Mouse (Mus musculus) erythroblast, embryonic 14.5 days (primary cell): ENCODE results near the gene Senp2. TPM values are rescaled to one million over a fixed set of nuclear protein-coding genes. Genes with fewer than 3 reads are reported as not detected.

ENCODE experiments used
- H3K27me3 ChIP-seq: 2 replicates; pipeline ENCODE4 v1.6.1; 2012; ENCODE audit warnings: inconsistent platforms; ENCODE audit not compliant: control insufficient read depth
- H3K36me3 ChIP-seq: 2 replicates; pipeline ENCODE4 v1.6.1; 2012; ENCODE audit warnings: mild to moderate bottlenecking, inconsistent platforms; ENCODE audit not compliant: control insufficient read depth
- H3K4me1 ChIP-seq: 2 replicates; pipeline ENCODE4 v1.6.1; 2012; ENCODE audit warnings: inconsistent platforms; ENCODE audit not compliant: control insufficient read depth
- H3K4me3 ChIP-seq: replicated peaks from 2 replicates; pipeline ENCODE3; 2012; ENCODE audit warnings: moderate library complexity, mild to moderate bottlenecking, inconsistent platforms
- H3K9me3 ChIP-seq: 2 replicates; pipeline ENCODE4 v1.6.1; 2012; ENCODE audit warnings: low read length, inconsistent platforms, mixed read lengths; ENCODE audit not compliant: control insufficient read depth
- GATA1 ChIP-seq: IDR thresholded peaks from 2 replicates; pipeline ENCODE4 v1.6.1; 2012; ENCODE audit warnings: low read length, inconsistent platforms, mixed read lengths
- TAL1 ChIP-seq: IDR thresholded peaks from 3 replicates; pipeline ENCODE4 v1.6.1; 2012; ENCODE audit warnings: low read length, inconsistent platforms, mixed read lengths
- polyA plus RNA-seq: library from polyadenylated mRNA; stranded (reverse); fragments of >175 nt; gene quantifications from 2 replicates; pipeline ENCODE4 v1.2.3, GENCODE M21; 2012

The Senp2 gene
- polyA plus RNA-seq, 1 experiment = 1.5 TPM

- Histone ChIP-seq H3K4me1 (no peaks in the 10 kb centered on the region), H3K9me3 (no peaks in the 10 kb centered on the region), H3K36me3 (peaks cover 81% of the 10 kb centered on the region), H3K4me3 (no peak overlapping the region), H3K27me3 (no peaks in the 10 kb centered on the region)
- TF ChIP-seq TAL1 = no peak
- TF ChIP-seq GATA1 = no peak
These were observed 37.6 kb downstream of the Senp2 start for GRCm38 (mm10) chr16:22046739-22047366.

- Histone ChIP-seq H3K4me3 (no peak overlapping the region), H3K27me3 (no peaks in the 10 kb centered on the region), H3K4me1 (peaks cover 4% of the 10 kb centered on the region), H3K9me3 (no peaks in the 10 kb centered on the region; the same call in 1 of the 2 replicates), H3K36me3 (peaks cover 17% of the 10 kb centered on the region)
- TF ChIP-seq GATA1 = no peak
- TF ChIP-seq TAL1 = no peak
These were observed 44.1 kb downstream of the Senp2 start for GRCm38 (mm10) chr16:22053411-22053810.

GRCm38 (mm10) chr16:22057498-22057897 lies 48.2 kb downstream of the Senp2 start:
- TF ChIP-seq GATA1 (no peak), TAL1 (no peak)
- H3K4me3 ChIP-seq = no peak overlapping the region
- peaks cover 7% of the 10 kb centered on the region for H3K4me1 ChIP-seq
- no peaks in the 10 kb centered on the region; the same call in 1 of the 2 replicates for H3K36me3 ChIP-seq
- H3K27me3 ChIP-seq = no peaks in the 10 kb centered on the region
- no peaks in the 10 kb centered on the region; the same call in 1 of the 2 replicates for H3K9me3 ChIP-seq

GRCm38 (mm10) chr16:22058871-22059270 lies 49.6 kb downstream of the Senp2 start:
- H3K4me3 ChIP-seq = no peak overlapping the region
- H3K9me3 ChIP-seq = no peaks in the 10 kb centered on the region
- H3K4me1 ChIP-seq = peaks cover 7% of the 10 kb centered on the region
- TF ChIP-seq TAL1 (no peak), GATA1 (no peak)
- no peaks in the 10 kb centered on the region for H3K27me3 ChIP-seq
- H3K36me3 ChIP-seq = no peaks in the 10 kb centered on the region; the same call in 1 of the 2 replicates

GRCm38 (mm10) chr16:22060416-22060815 lies 51.1 kb downstream of the Senp2 start:
- no peaks in the 10 kb centered on the region for H3K9me3 ChIP-seq
- no peaks in the 10 kb centered on the region for H3K27me3 ChIP-seq
- peaks cover 7% of the 10 kb centered on the region for H3K4me1 ChIP-seq
- TF ChIP-seq TAL1 (no peak), GATA1 (no peak)
- H3K36me3 ChIP-seq = no peaks in the 10 kb centered on the region; the same call in 1 of the 2 replicates
- no peak overlapping the region for H3K4me3 ChIP-seq

GRCm38 (mm10) chr16:22061555-22062160 lies 52.4 kb downstream of the Senp2 start:
- Histone ChIP-seq H3K27me3 (no peaks in the 10 kb centered on the region), H3K4me1 (peaks cover 7% of the 10 kb centered on the region), H3K4me3 (no peak overlapping the region), H3K9me3 (no peaks in the 10 kb centered on the region), H3K36me3 (no peaks in the 10 kb centered on the region; the same call in 1 of the 2 replicates)
- TF ChIP-seq GATA1 (no peak), TAL1 (no peak)

GRCm38 (mm10) chr16:22062284-22062683 lies 53.0 kb downstream of the Senp2 start:
- peaks cover 6% of the 10 kb centered on the region for H3K4me1 ChIP-seq
- H3K4me3 ChIP-seq = no peak overlapping the region
- H3K9me3 ChIP-seq = no peaks in the 10 kb centered on the region
- no peaks in the 10 kb centered on the region for H3K27me3 ChIP-seq
- H3K36me3 ChIP-seq = peaks cover 2% of the 10 kb centered on the region; the same call in 1 of the 2 replicates
- TF ChIP-seq TAL1 (no peak), GATA1 (no peak)

GRCm38 (mm10) chr16:22065536-22065935 lies 56.3 kb downstream of the Senp2 start:
- H3K4me1 ChIP-seq = peaks cover 2% of the 10 kb centered on the region
- H3K36me3 ChIP-seq = peaks cover 2% of the 10 kb centered on the region; the same call in 1 of the 2 replicates
- TF ChIP-seq TAL1 (no peak), GATA1 (no peak)
- H3K4me3 ChIP-seq = no peak overlapping the region
- no peaks in the 10 kb centered on the region for H3K9me3 ChIP-seq
- H3K27me3 ChIP-seq = no peaks in the 10 kb centered on the region

GRCm38 (mm10) chr16:22067406-22067805 lies 58.1 kb downstream of the Senp2 start:
- Histone ChIP-seq H3K36me3 (peaks cover 2% of the 10 kb centered on the region; the same call in 1 of the 2 replicates), H3K4me3 (no peak overlapping the region), H3K9me3 (no peaks in the 10 kb centered on the region), H3K4me1 (no peaks in the 10 kb centered on the region), H3K27me3 (no peaks in the 10 kb centered on the region)
- TF ChIP-seq GATA1 = no peak
- no peak for TF ChIP-seq TAL1
